Mouse (Mus musculus) C2C12 (cell line): Measurements from ENCODE around the gene Nxn.
A peak's percentile ranks its signal among the peaks of the same experiment; 100 is the strongest.

Source experiments
- CEBPB ChIP-seq: IDR thresholded peaks from one replicate; pipeline ENCODE4 v1.6.1; 2011; ENCODE audit warnings: low read depth, mild to moderate bottlenecking, control low read depth, moderate library complexity
- CTCF ChIP-seq: IDR thresholded peaks from one replicate; pipeline ENCODE4 v1.5.1; 2011; ENCODE audit not compliant: control insufficient read depth, insufficient read depth, insufficient read length
- FOSL1 ChIP-seq: IDR thresholded peaks from one replicate; pipeline ENCODE4 v1.8.0; 2011; ENCODE audit warnings: mild to moderate bottlenecking, low read length; ENCODE audit not compliant: poor library complexity, insufficient read depth, severe bottlenecking
- MAX ChIP-seq: IDR thresholded peaks from one replicate; pipeline ENCODE4 v1.6.1; 2011; ENCODE audit warnings: mild to moderate bottlenecking, control low read depth
- MYOD1 ChIP-seq: IDR thresholded peaks from one replicate; pipeline ENCODE4 v1.6.1; 2011; ENCODE audit warnings: low read depth; ENCODE audit not compliant: control insufficient read depth, insufficient read length

DNA sequence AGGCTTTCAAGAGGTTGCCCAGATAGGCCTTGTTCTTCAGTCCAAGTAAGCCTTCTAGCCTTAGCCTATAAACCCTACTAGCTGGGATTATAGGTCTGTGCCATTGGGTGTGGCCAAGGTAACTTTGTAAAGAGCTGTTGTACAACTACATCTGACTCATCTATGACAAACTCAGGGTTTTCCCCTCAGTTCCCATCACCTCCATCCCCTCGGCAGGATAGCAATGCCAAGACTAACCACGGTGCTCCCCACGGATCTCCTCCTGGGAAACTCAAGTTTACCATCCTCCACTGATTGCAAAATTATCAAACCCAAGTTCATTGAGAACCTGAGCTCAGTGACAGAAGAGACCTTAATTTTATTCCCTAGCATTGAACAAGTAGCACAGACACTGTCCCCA lies 162.8 kb downstream of the Nxn start:
- TF ChIP-seq MYOD1: no peak
- no peak for TF ChIP-seq MAX
- TF ChIP-seq CTCF: no peak
- peak; percentile 49 for TF ChIP-seq CEBPB
- TF ChIP-seq FOSL1: no peak
